Mouse (Mus musculus) ES-Bruce4 (cell line): ENCODE data around the gene Erich3. TPM values are rescaled to one million over a fixed set of nuclear protein-coding genes. Genes with fewer than 3 reads are reported as not detected.

Source experiments
- H3K27ac ChIP-seq: 2 replicates; pipeline ENCODE4 v1.5.1; 2012; ENCODE audit warnings: low read length, inconsistent platforms; ENCODE audit not compliant: insufficient read depth
- H3K27me3 ChIP-seq: 2 replicates; pipeline ENCODE4 v1.6.1; 2012; ENCODE audit warnings: mild to moderate bottlenecking, low read length, inconsistent platforms; ENCODE audit not compliant: control insufficient read depth, poor library complexity, insufficient read depth, severe bottlenecking
- H3K36me3 ChIP-seq: 2 replicates; pipeline ENCODE4 v1.6.1; 2012; ENCODE audit warnings: inconsistent platforms, mild to moderate bottlenecking, low read length, moderate library complexity; ENCODE audit not compliant: control insufficient read depth, poor library complexity, insufficient read depth, severe bottlenecking
- H3K4me1 ChIP-seq: one replicate; pipeline ENCODE4 v1.8.1; 2011; ENCODE audit warnings: low read length; ENCODE audit not compliant: control insufficient read depth, insufficient read depth
- H3K4me3 ChIP-seq: 2 replicates; pipeline ENCODE4 v1.5.1; 2011; ENCODE audit warnings: low read depth, mild to moderate bottlenecking, low read length
- H3K9ac ChIP-seq: 2 replicates; pipeline ENCODE4 v1.6.1; 2012; ENCODE audit warnings: low read depth, mild to moderate bottlenecking, inconsistent platforms; ENCODE audit not compliant: poor library complexity, severe bottlenecking
- H3K9me3 ChIP-seq: replicated peaks from 2 replicates; pipeline ENCODE4 v1.6.1; 2012; ENCODE audit warnings: mild to moderate bottlenecking, low read length, inconsistent platforms; ENCODE audit not compliant: control insufficient read depth, poor library complexity, insufficient read depth, severe bottlenecking
- CTCF ChIP-seq: IDR thresholded peaks from one replicate; pipeline ENCODE4 v1.8.1; 2011; ENCODE audit warnings: low read depth, low read length
- EP300 ChIP-seq: IDR thresholded peaks from 2 replicates; pipeline ENCODE4 v1.6.1; 2011; ENCODE audit warnings: low read depth, low read length; ENCODE audit not compliant: insufficient read depth
- POLR2A ChIP-seq: IDR thresholded peaks from one replicate; pipeline ENCODE4 v1.8.1; 2011; ENCODE audit warnings: low read length; ENCODE audit not compliant: insufficient read depth
- polyA plus RNA-seq: library from polyadenylated mRNA; stranded (reverse); fragments of >200 nt; gene quantifications from 2 replicates; pipeline ENCODE4 v1.2.4, GENCODE M21; 2011; ENCODE audit warnings: low read depth; ENCODE audit not compliant: missing spikeins, insufficient read depth, insufficient read length

Erich3 gene
- polyA plus RNA-seq, 1 experiment = 0.67 TPM

- Histone ChIP-seq H3K9me3 (no peaks in the 10 kb centered on the region), H3K9ac (no peak overlapping the region), H3K4me1 (no peaks in the 10 kb centered on the region), H3K36me3 (no peaks in the 10 kb centered on the region), H3K27ac (no peak overlapping the region), H3K4me3 (no peak overlapping the region), H3K27me3 (no peaks in the 10 kb centered on the region)
- TF ChIP-seq POLR2A (no peak), EP300 (no peak), CTCF (no peak)
These were observed 151.9 kb downstream of the Erich3 start for GRCm38 (mm10) chr3:154815606-154816005.

DNA sequence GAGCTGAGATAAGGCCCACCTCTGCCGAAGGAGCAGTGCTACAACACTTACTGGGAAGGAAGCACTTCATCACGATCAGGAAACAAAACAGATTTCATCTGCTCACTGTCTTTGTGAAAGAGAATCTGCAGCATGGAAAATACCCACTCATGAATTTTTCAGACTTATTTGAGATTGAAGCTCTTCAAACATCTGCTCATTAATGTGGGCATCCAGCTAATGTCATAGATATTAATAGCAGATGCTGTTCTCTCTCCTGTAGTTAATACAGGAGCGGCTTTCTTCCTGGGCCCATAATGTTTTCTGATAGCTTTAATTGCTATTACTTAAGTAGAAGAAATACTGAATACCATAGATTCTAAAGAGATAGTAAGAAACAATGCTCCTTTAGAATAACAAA, 152.6 kb downstream of the Erich3 start:
- no peaks in the 10 kb centered on the region for H3K4me1 ChIP-seq
- no peak overlapping the region for H3K27ac ChIP-seq
- no peaks in the 10 kb centered on the region for H3K27me3 ChIP-seq
- H3K4me3 ChIP-seq = no peak overlapping the region
- no peaks in the 10 kb centered on the region for H3K36me3 ChIP-seq
- no peak overlapping the region for H3K9ac ChIP-seq
- TF ChIP-seq EP300 (no peak), CTCF (no peak), POLR2A (no peak)
- no peaks in the 10 kb centered on the region for H3K9me3 ChIP-seq

DNA sequence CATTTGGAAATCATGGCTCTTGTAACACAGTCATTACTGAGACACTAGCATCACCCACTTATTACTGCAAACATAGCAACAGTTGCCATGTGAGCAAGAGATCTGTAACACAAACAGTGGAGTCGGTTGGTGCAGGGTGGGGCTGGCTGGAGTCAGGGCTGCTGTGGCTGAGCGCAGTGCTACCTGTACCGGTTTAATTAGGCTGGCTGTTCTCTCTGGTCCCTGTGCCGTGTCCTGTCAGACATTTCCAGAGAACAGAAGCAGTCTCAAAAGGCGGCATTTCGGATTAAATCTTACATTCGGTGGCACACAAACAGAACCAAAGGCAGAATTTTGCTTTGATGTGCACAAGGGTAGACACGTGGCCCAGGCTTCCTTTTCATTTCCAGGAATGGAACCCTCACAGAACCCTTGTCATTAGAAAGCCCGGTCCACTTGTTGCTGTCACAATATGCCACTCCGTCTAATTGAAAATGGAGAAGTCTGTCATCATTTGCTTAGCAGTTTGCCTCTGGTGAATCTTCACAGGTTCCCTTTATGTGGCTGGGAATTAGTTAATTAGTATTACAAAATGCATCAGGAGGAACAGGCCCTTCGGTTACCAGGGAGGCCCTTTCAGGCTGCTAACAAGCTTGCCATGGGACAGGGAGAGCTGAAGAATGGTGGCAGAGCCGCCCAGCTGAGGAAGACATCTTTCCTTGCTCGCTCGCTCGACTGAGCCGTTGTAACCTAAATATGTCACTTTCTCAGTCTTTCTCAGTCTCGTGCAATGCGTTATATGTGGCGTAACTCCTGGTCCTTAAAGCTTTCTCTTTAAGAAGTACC, 153.4 kb downstream of the Erich3 start:
- no peak overlapping the region for H3K4me3 ChIP-seq
- H3K27me3 ChIP-seq = no peaks in the 10 kb centered on the region

More for the DNA sequence above, 153.4 kb downstream of the Erich3 start:
- H3K4me1 ChIP-seq = no peaks in the 10 kb centered on the region
- H3K9me3 ChIP-seq = no peaks in the 10 kb centered on the region
- H3K36me3 ChIP-seq = no peaks in the 10 kb centered on the region
- no peak for TF ChIP-seq CTCF
- no peak for TF ChIP-seq EP300
- no peak for TF ChIP-seq POLR2A
- no peak overlapping the region for H3K9ac ChIP-seq
- H3K27ac ChIP-seq = no peak overlapping the region

Other genes starting within 250 kb of the Erich3 start
- 28.0 and 37.9 TPM in 2 replicates for gene Cryz, start 67.1 kb upstream of the Erich3 start, polyA plus RNA-seq
- gene Tyw3, start 66.8 kb upstream of the Erich3 start, polyA plus RNA-seq = 5.9 and 11.6 TPM in 2 replicates